Mouse (Mus musculus): ENCODE results near the gene Polr2e. TPM values are rescaled to one million over a fixed set of nuclear protein-coding genes. Genes with fewer than 3 reads are reported as not detected.

Gene Polr2e
- polyA plus RNA-seq, 1 experiment from 2014 or later, result 153 TPM

GRCm38 (mm10) chr10:79989870-79990269, 49.7 kb downstream of the Polr2e start:
- no peak for DNase-seq (ENCODE audit: low spot score)

GRCm38 (mm10) chr10:79989272-79989786, 50.3 kb downstream of the Polr2e start:
- no peak for DNase-seq (ENCODE audit: low spot score)

DNA sequence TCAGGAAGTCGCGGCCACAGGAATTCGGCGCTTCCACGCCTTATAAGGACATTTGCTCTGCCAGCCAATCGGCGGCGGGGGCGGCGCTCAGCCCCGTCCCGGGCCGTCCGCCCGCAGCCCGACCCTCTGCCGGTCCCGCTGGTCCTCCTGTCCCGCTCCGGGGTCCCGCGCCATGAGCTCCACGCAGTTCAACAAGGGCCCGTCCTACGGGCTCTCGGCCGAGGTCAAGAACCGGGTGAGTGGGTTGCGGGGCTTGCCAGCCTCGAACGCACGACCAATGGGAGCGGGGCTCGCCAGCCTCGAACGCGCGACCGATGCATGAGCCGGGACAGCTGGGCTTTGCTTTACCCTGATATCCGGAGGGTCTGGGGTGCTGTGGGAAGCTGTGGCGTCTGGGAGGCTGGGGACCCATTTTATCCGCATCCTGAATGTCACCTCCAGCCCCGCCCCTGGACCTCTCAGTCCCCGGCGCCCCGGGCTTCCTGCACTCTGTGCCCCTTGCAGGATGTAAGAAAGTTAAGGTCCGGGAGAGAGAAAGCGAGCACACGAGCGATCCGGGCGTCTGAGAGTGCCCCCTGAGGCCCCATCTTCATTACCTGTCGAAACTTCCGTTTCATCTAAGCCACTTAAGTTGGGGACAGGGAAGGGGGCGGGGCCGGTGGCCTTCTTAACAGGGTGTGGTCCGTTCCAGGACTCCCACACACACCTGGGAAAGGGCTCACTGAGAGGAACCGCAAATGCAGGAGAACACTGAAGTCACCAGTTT, 50.9 kb downstream of the Polr2e start, which contains the start of gene Cnn2:
Gene Cnn2, plus strand, starts transcription at position 79 of the 766 bp plus-strand sequence.
- peak; percentile 63 for DNase-seq (ENCODE audit: low spot score)

DNA sequence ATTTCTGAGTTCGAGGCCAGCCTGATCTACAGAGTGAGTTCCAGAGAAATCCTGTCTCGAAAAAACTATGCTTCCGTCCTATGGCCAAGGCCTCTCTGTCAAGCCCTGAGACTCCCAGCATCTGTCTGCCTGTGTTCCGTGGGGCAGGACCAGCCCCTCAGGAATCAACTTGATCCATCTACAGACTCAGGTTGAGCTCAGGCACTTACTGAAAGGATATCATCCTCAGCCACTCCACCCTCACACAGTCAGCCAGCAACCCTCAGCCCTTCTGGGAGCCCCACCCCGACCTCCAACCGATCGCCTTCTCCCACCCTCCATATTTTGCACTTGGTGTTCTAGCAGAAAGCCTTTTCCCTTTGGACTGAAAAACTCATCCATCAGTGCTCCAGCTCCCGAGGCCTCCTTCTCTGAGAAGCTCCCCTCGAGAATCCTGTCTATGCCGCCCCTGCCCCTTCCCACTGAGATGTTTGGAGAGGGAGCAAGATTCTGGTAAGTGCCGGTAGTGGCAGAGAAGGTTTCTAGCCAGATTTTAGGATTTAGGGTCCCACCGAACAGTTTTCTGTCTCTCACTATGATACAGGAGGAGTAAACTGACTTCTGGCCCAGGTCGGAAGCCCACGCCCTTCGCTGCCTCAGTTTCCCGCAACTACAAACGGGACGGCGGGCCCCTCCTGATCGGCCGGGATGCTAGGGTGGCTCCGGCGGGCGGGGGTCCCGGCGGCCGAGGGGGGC, 51.7 kb downstream of the Polr2e start:
- peak; percentile 14 for DNase-seq (ENCODE audit: low spot score)

- DNase-seq (ENCODE audit: low spot score), result peak; percentile 92
Measured at GRCm38 (mm10) chr10:79986963-79987362, 52.6 kb downstream of the Polr2e start.

- DNase-seq (ENCODE audit: low spot score), result no peak
Measured at GRCm38 (mm10) chr10:79986232-79986878, 53.2 kb downstream of the Polr2e start.

Other genes starting within 250 kb of the Polr2e start
- 31.6 and 32.5 TPM in 2 replicates for gene Prss57, start 248.8 kb downstream of the Polr2e start, polyA plus RNA-seq (2015; fragmentation: Nextera tagmentation; extraction: Ambion mirVana)
- 50.5 and 51.3 TPM in 2 replicates for gene Palm, start 246.2 kb downstream of the Polr2e start, polyA plus RNA-seq (2015; fragmentation: Nextera tagmentation; extraction: Ambion mirVana)
- gene Misp, start 218.8 kb downstream of the Polr2e start, polyA plus RNA-seq (2015; fragmentation: Nextera tagmentation; extraction: Ambion mirVana), result 7.5 and 10.5 TPM in 2 replicates
- gene Ptbp1, start 185.4 kb downstream of the Polr2e start, polyA plus RNA-seq (2015; fragmentation: Nextera tagmentation; extraction: Ambion mirVana), result 217 and 246 TPM in 2 replicates
- 1.7 TPM in 2 replicates for gene Prtn3, start 165.3 kb downstream of the Polr2e start, polyA plus RNA-seq (2015; fragmentation: Nextera tagmentation; extraction: Ambion mirVana)
- 3.3 and 3.4 TPM in 2 replicates for gene Plppr3, start 165.2 kb downstream of the Polr2e start, polyA plus RNA-seq (2015; fragmentation: Nextera tagmentation; extraction: Ambion mirVana)
- 0.30 and 0.74 TPM in 2 replicates for gene Elane, start 153.5 kb downstream of the Polr2e start, polyA plus RNA-seq (2015; fragmentation: Nextera tagmentation; extraction: Ambion mirVana)
- 4.2 TPM in 1 of 2 replicates, not detected in the other for gene Cfd, start 148.9 kb downstream of the Polr2e start, polyA plus RNA-seq (2015; fragmentation: Nextera tagmentation; extraction: Ambion mirVana)
- 32.6 and 39.1 TPM in 2 replicates for gene Med16, start 130.9 kb downstream of the Polr2e start, polyA plus RNA-seq (2015; fragmentation: Nextera tagmentation; extraction: Ambion mirVana)
- 5.3 and 15.5 TPM in 2 replicates for gene Gm26602, start 128.9 kb downstream of the Polr2e start, polyA plus RNA-seq (2015; fragmentation: Nextera tagmentation; extraction: Ambion mirVana)
- 0.48 and 1.2 TPM in 2 replicates for gene Kiss1r, start 122.8 kb downstream of the Polr2e start, polyA plus RNA-seq (2015; fragmentation: Nextera tagmentation; extraction: Ambion mirVana)
- 129 and 131 TPM in 2 replicates for gene R3hdm4, start 118.6 kb downstream of the Polr2e start, polyA plus RNA-seq (2015; fragmentation: Nextera tagmentation; extraction: Ambion mirVana)
- gene Arid3a, start 112.8 kb downstream of the Polr2e start, polyA plus RNA-seq (2015; fragmentation: Nextera tagmentation; extraction: Ambion mirVana), result 3.7 TPM in 2 replicates
- gene Wdr18, start 79.6 kb downstream of the Polr2e start, polyA plus RNA-seq (2015; fragmentation: Nextera tagmentation; extraction: Ambion mirVana), result 77.5 and 85.8 TPM in 2 replicates
- 0.09 and 0.20 TPM in 2 replicates for gene Grin3b, start 69.1 kb downstream of the Polr2e start, polyA plus RNA-seq (2015; fragmentation: Nextera tagmentation; extraction: Ambion mirVana)
- gene Tmem259, start 55.5 kb downstream of the Polr2e start, polyA plus RNA-seq (2015; fragmentation: Nextera tagmentation; extraction: Ambion mirVana), result 19.4 and 25.8 TPM in 2 replicates
- gene Cnn2, start 51.2 kb downstream of the Polr2e start, polyA plus RNA-seq (2015; fragmentation: Nextera tagmentation; extraction: Ambion mirVana), result 137 and 152 TPM in 2 replicates
- 5.2 and 5.8 TPM in 2 replicates for gene Abca7, start 43.3 kb downstream of the Polr2e start, polyA plus RNA-seq (2015; fragmentation: Nextera tagmentation; extraction: Ambion mirVana)
- 179 and 206 TPM in 2 replicates for gene Arhgap45, start 23.1 kb downstream of the Polr2e start, polyA plus RNA-seq (2015; fragmentation: Nextera tagmentation; extraction: Ambion mirVana)
- 640 and 681 TPM in 2 replicates for gene Gpx4, start 7.4 kb upstream of the Polr2e start, polyA plus RNA-seq (2015; fragmentation: Nextera tagmentation; extraction: Ambion mirVana)
- 18.3 and 19.7 TPM in 2 replicates for gene Sbno2, start 65.8 kb upstream of the Polr2e start, polyA plus RNA-seq (2015; fragmentation: Nextera tagmentation; extraction: Ambion mirVana)
- gene Stk11, start 76.0 kb upstream of the Polr2e start, polyA plus RNA-seq (2015; fragmentation: Nextera tagmentation; extraction: Ambion mirVana), result 18.2 and 23.2 TPM in 2 replicates
- gene Atp5d, start 98.8 kb upstream of the Polr2e start, polyA plus RNA-seq (2015; fragmentation: Nextera tagmentation; extraction: Ambion mirVana), result 588 TPM in 2 replicates
- 3.5 and 4.3 TPM in 2 replicates for gene Cbarp, start 101.0 kb upstream of the Polr2e start, polyA plus RNA-seq (2015; fragmentation: Nextera tagmentation; extraction: Ambion mirVana)
- 13.1 and 18.8 TPM in 2 replicates for gene Midn, start 108.5 kb upstream of the Polr2e start, polyA plus RNA-seq (2015; fragmentation: Nextera tagmentation; extraction: Ambion mirVana)
- 226 and 376 TPM in 2 replicates for gene Cirbp, start 126.2 kb upstream of the Polr2e start, polyA plus RNA-seq (2015; fragmentation: Nextera tagmentation; extraction: Ambion mirVana)
- 15.3 and 15.4 TPM in 2 replicates for gene 1600002K03Rik, start 133.1 kb upstream of the Polr2e start, polyA plus RNA-seq (2015; fragmentation: Nextera tagmentation; extraction: Ambion mirVana)
- gene Efna2, start 139.7 kb upstream of the Polr2e start, polyA plus RNA-seq (2015; fragmentation: Nextera tagmentation; extraction: Ambion mirVana), result 1.2 and 1.6 TPM in 2 replicates
- gene Mum1, start 186.6 kb upstream of the Polr2e start, polyA plus RNA-seq (2015; fragmentation: Nextera tagmentation; extraction: Ambion mirVana), result 70.8 and 72.4 TPM in 2 replicates
- gene Ndufs7, start 209.3 kb upstream of the Polr2e start, polyA plus RNA-seq (2015; fragmentation: Nextera tagmentation; extraction: Ambion mirVana), result 319 and 339 TPM in 2 replicates
- gene Gamt, start 221.2 kb upstream of the Polr2e start, polyA plus RNA-seq (2015; fragmentation: Nextera tagmentation; extraction: Ambion mirVana), result 5.5 and 5.9 TPM in 2 replicates
- gene Dazap1, start 221.7 kb upstream of the Polr2e start, polyA plus RNA-seq (2015; fragmentation: Nextera tagmentation; extraction: Ambion mirVana), result 48.9 and 56.1 TPM in 2 replicates

Data from thymus, postnatal 0 days (tissue).